Mouse (Mus musculus) MEL (cell line): ENCODE results near the gene Gdpd3. TPM values are rescaled to one million over a fixed set of nuclear protein-coding genes. Genes with fewer than 3 reads are reported as not detected.

ENCODE experiments used
- DNase-seq: peaks from one replicate; pipeline ENCODE4 v3.0.0; 2011; ENCODE audit warnings: low read depth, low spot score
- H3K27ac ChIP-seq: 2 replicates; pipeline ENCODE4 v1.5.1; 2012; ENCODE audit warnings: low read depth, mild to moderate bottlenecking, control low read depth, low read length, moderate library complexity; ENCODE audit not compliant: control insufficient read depth
- H3K27me3 ChIP-seq, 2 experiments: fragments of 150-350 bp in 1 of 2; sonication (generic) in 1 of 2; 2 replicates each; pipeline ENCODE4 v1.6.1; 2012; ENCODE audit warnings: low read length in 2 of 2, mild to moderate bottlenecking in 2 of 2, improper control_type of control experiment in 1 of 2, moderate library complexity in 1 of 2; ENCODE audit not compliant: insufficient read depth in 2 of 2, control insufficient read depth in 1 of 2
- H3K36me3 ChIP-seq, 2 experiments: 2 replicates each; pipeline ENCODE4 v1.6.1; 2012 to 2014; ENCODE audit warnings: low read length in 2 of 2, improper control_type of control experiment in 1 of 2, inconsistent platforms in 1 of 2, mild to moderate bottlenecking in 1 of 2; ENCODE audit not compliant: insufficient read depth in 2 of 2, control insufficient read depth in 1 of 2
- H3K4me1 ChIP-seq, 2 experiments: fragments of 150-350 bp in 1 of 2; sonication (generic) in 1 of 2; 2 replicates each; pipeline ENCODE4 v1.6.1; 2012; ENCODE audit warnings: low read length in 2 of 2, improper control_type of control experiment in 1 of 2, mild to moderate bottlenecking in 1 of 2; ENCODE audit not compliant: insufficient read depth in 2 of 2, control insufficient read depth in 1 of 2
- H3K4me3 ChIP-seq, 2 experiments: fragments of 150-350 bp in 1 of 2; sonication (generic) in 1 of 2; 2 replicates each; pipeline ENCODE4 v1.5.1; 2012; ENCODE audit warnings: low read depth in 2 of 2, low read length in 2 of 2, mild to moderate bottlenecking in 2 of 2, moderate library complexity in 2 of 2, control low read depth in 1 of 2, improper control_type of control experiment in 1 of 2; ENCODE audit not compliant: control insufficient read depth in 1 of 2, insufficient read depth in 1 of 2
- H3K79me2 ChIP-seq: 2 replicates; pipeline ENCODE4 v1.6.1; 2012; ENCODE audit warnings: mild to moderate bottlenecking, low read length, moderate library complexity; ENCODE audit not compliant: control insufficient read depth, poor library complexity, insufficient read depth
- H3K9ac ChIP-seq: 2 replicates; pipeline ENCODE4 v1.6.1; 2012; ENCODE audit warnings: low read depth, mild to moderate bottlenecking, control low read depth, low read length, moderate library complexity; ENCODE audit not compliant: control insufficient read depth, poor library complexity, severe bottlenecking
- H3K9me3 ChIP-seq: fragments of 150-350 bp; sonication (generic); replicated peaks from 2 replicates; pipeline ENCODE4 v1.6.1; 2012; ENCODE audit warnings: mild to moderate bottlenecking, low read length, improper control_type of control experiment, moderate library complexity; ENCODE audit not compliant: insufficient read depth
- CHD1 ChIP-seq: IDR thresholded peaks from 2 replicates; pipeline ENCODE4 v1.6.1; 2012; ENCODE audit warnings: low read depth, mild to moderate bottlenecking, inconsistent platforms, low read length, improper control_type of control experiment
- CHD2 ChIP-seq: IDR thresholded peaks from 2 replicates; pipeline ENCODE4 v1.6.1; 2011; ENCODE audit warnings: low read length, improper control_type of control experiment
- CTCF ChIP-seq, 3 experiments: IDR thresholded peaks in 2 of 3; conservative IDR thresholded peaks in 1 of 3; 2 replicates each; pipeline ENCODE4 v1.5.1; 2011 to 2012; ENCODE audit warnings: low read length in 3 of 3, low read depth in 2 of 3, mild to moderate bottlenecking in 2 of 3, improper control_type of control experiment in 1 of 3, inconsistent platforms in 1 of 3, mixed read lengths in 1 of 3, moderate library complexity in 1 of 3; ENCODE audit not compliant: control insufficient read depth in 1 of 3, insufficient read depth in 1 of 3, poor library complexity in 1 of 3, severe bottlenecking in 1 of 3
- E2F4 ChIP-seq: IDR thresholded peaks from 2 replicates; pipeline ENCODE4 v1.6.1; 2011; ENCODE audit warnings: low read depth, low read length, improper control_type of control experiment, borderline replicate concordance
- ELF1 ChIP-seq: IDR thresholded peaks from 2 replicates; pipeline ENCODE4 v1.6.1; 2014; ENCODE audit warnings: low read depth, mild to moderate bottlenecking, inconsistent platforms, low read length, improper control_type of control experiment, moderate library complexity
- ETS1 ChIP-seq: IDR thresholded peaks from 2 replicates; pipeline ENCODE4 v1.6.1; 2012; ENCODE audit warnings: low read depth, mild to moderate bottlenecking, inconsistent platforms, low read length, improper control_type of control experiment, moderate library complexity
- GABPA ChIP-seq: IDR thresholded peaks from 2 replicates; pipeline ENCODE4 v1.6.1; 2012; ENCODE audit warnings: low read depth, mild to moderate bottlenecking, inconsistent platforms, low read length, improper control_type of control experiment, moderate library complexity
- KAT2A ChIP-seq: conservative IDR thresholded peaks from 2 replicates; pipeline ENCODE4 v1.6.1; 2012; ENCODE audit warnings: low read depth, low read length, improper control_type of control experiment, inconsistent platforms
- MAZ ChIP-seq: IDR thresholded peaks from 2 replicates; pipeline ENCODE4 v1.6.1; 2012; ENCODE audit warnings: low read depth, mild to moderate bottlenecking, inconsistent platforms, low read length, improper control_type of control experiment
- NELFE ChIP-seq: IDR thresholded peaks from 2 replicates; pipeline ENCODE4 v1.6.1; 2011; ENCODE audit warnings: low read depth, low read length, improper control_type of control experiment
- POLR2A ChIP-seq, 2 experiments: IDR thresholded peaks; 2 replicates each; pipeline ENCODE4 v1.6.1; 2011 to 2012; ENCODE audit warnings: low read length in 2 of 2, mild to moderate bottlenecking in 2 of 2, control low read depth in 1 of 2, improper control_type of control experiment in 1 of 2, low read depth in 1 of 2, moderate library complexity in 1 of 2; ENCODE audit not compliant: control insufficient read depth in 1 of 2, insufficient read depth in 1 of 2, poor library complexity in 1 of 2
- POLR2AphosphoS2 ChIP-seq: IDR thresholded peaks from 2 replicates; pipeline ENCODE4 v1.6.1; 2011; ENCODE audit warnings: low read length, improper control_type of control experiment
- RAD21 ChIP-seq: IDR thresholded peaks from 2 replicates; pipeline ENCODE4 v1.6.1; 2011; ENCODE audit warnings: mild to moderate bottlenecking, low read depth, low read length, improper control_type of control experiment
- TAL1 ChIP-seq: IDR thresholded peaks from 2 replicates; pipeline ENCODE4 v1.6.1; 2012; ENCODE audit warnings: mild to moderate bottlenecking, inconsistent platforms, low read length, moderate library complexity, mixed read lengths
- TCF12 ChIP-seq: IDR thresholded peaks from 2 replicates; pipeline ENCODE4 v1.6.1; 2014; ENCODE audit warnings: low read depth, mild to moderate bottlenecking, inconsistent platforms, low read length, improper control_type of control experiment, moderate library complexity
- USF1 ChIP-seq: IDR thresholded peaks from 2 replicates; pipeline ENCODE4 v1.6.1; 2014; ENCODE audit warnings: low read depth, mild to moderate bottlenecking, inconsistent platforms, low read length, improper control_type of control experiment, moderate library complexity
- ZC3H11A ChIP-seq: IDR thresholded peaks from 2 replicates; pipeline ENCODE4 v1.6.1; 2012; ENCODE audit warnings: low read depth, mild to moderate bottlenecking, inconsistent platforms, low read length, improper control_type of control experiment
- ZKSCAN1 ChIP-seq: IDR thresholded peaks from 2 replicates; pipeline ENCODE4 v1.6.1; 2012; ENCODE audit warnings: low read depth, mild to moderate bottlenecking, inconsistent platforms, low read length, improper control_type of control experiment, moderate library complexity
- ZMIZ1 ChIP-seq: IDR thresholded peaks from 2 replicates; pipeline ENCODE4 v1.6.1; 2012; ENCODE audit warnings: low read depth, mild to moderate bottlenecking, inconsistent platforms, low read length, improper control_type of control experiment, moderate library complexity
- polyA plus RNA-seq, 2 experiments: library from polyadenylated mRNA; stranded (reverse) in 1 of 2; unstranded in 1 of 2; fragments of >175 nt in 1 of 2; fragments of >200 nt in 1 of 2; gene quantifications; 2 replicates each; pipeline versions ENCODE4 v1.2.1 to v1.2.4; 2012; ENCODE audit warnings: low replicate concordance in 2 of 2, low read depth in 1 of 2; ENCODE audit not compliant: insufficient read length in 2 of 2, insufficient read depth in 1 of 2, missing spikeins in 1 of 2
- total RNA-seq: library from RNA; depleted of rRNA; stranded (reverse); fragments of 300-350 nt; gene quantifications from 2 replicates; pipeline ENCODE4 v1.2.3, GENCODE M21; 2012

Gdpd3 gene
- total and polyA plus RNA-seq, 3 experiments: 12.7 to 13.0 TPM; not detected in 1

- no peaks in the 10 kb centered on the region for H3K9me3 ChIP-seq
- TF ChIP-seq ZC3H11A (no peak), USF1 (no peak), E2F4 (no peak), ZKSCAN1 (no peak), MAZ (no peak), POLR2AphosphoS2 (no peak), CHD1 (no peak), TCF12 (no peak), TAL1 (no peak), ZMIZ1 (no peak), ETS1 (no peak), CTCF (IDR thresholded peaks at IDR 0.05 in 2 of 3, conservative IDR thresholded peaks at IDR 0.05 in 1 of 3; ENCODE audit: control insufficient read depth in 1 of 3, insufficient read depth in 1 of 3, low read depth in 2 of 3, low read length in 3 of 3, poor library complexity in 1 of 3, severe bottlenecking in 1 of 3) (no peak), NELFE (no peak), RAD21 (no peak), CHD2 (no peak), POLR2A (IDR thresholded peaks at IDR 0.05; ENCODE audit: control insufficient read depth in 1 of 2, insufficient read depth in 1 of 2, low read depth in 1 of 2, low read length in 2 of 2, poor library complexity in 1 of 2) (no peak), ELF1 (no peak)
- H3K27me3 ChIP-seq: no peaks in the 10 kb centered on the region
- H3K4me3 ChIP-seq: peak overlapping the region; percentile 73
- peaks cover 0 to 9% of the 10 kb centered on the region in 2 experiments; a peak in 3 of 4 replicates for H3K4me1 ChIP-seq
- no peaks in the 10 kb centered on the region; the same call in 1 of the 2 replicates for H3K79me2 ChIP-seq
- H3K9ac ChIP-seq: peak overlapping the region; percentile 66
- no peak overlapping the region for H3K27ac ChIP-seq
- DNase-seq: no peak
- peaks cover 0 to 2% of the 10 kb centered on the region in 2 experiments; a peak in 2 of 4 replicates for H3K36me3 ChIP-seq
These were observed 5.7 kb upstream of the Gdpd3 start for GRCm38 (mm10) chr7:126760391-126760802.

DNA sequence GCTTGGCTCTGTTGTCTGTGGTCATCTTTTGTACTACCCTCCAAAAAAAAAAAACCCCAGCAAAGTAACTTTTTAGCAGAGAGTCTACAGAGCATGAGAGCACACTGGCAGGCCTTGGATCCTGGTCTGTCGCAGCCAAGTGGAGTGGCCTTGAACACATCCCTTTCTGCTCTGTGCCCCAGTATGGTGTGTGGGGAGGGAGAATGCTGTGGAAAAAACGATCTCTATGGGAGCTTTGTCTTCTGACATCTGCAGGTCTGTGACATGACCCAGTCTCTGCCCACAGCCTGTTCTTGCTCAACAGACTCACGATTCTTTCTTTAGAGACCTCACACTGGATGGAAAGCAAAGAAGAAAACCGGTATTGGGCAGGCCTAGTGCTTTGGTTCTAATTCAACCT, 5.2 kb upstream of the Gdpd3 start:
- Histone ChIP-seq H3K9me3 (no peaks in the 10 kb centered on the region), H3K27me3 (no peaks in the 10 kb centered on the region), H3K9ac (no peak overlapping the region), H3K4me3 (no peak overlapping the region), H3K4me1 (peaks cover 0 to 9% of the 10 kb centered on the region in 2 experiments; a peak in 3 of 4 replicates), H3K79me2 (no peaks in the 10 kb centered on the region; the same call in 1 of the 2 replicates), H3K27ac (no peak overlapping the region), H3K36me3 (peaks cover 0 to 2% of the 10 kb centered on the region in 2 experiments; a peak in 2 of 4 replicates)
- no peak for DNase-seq
- TF ChIP-seq GABPA (no peak), KAT2A (no peak), NELFE (no peak)
